Mouse (Mus musculus) neutrophil, adult 65 days (primary cell): ENCODE results near the gene Senp1. TPM values are rescaled to one million over a fixed set of nuclear protein-coding genes. Genes with fewer than 3 reads are reported as not detected.

Source experiments
- total RNA-seq: library from RNA; stranded (reverse); gene quantifications from 2 replicates; pipeline ENCODE4 v1.2.4, GENCODE M21; 2023

Senp1 gene
- total RNA-seq: 30.1 and 38.9 TPM in 2 replicates

DNA sequence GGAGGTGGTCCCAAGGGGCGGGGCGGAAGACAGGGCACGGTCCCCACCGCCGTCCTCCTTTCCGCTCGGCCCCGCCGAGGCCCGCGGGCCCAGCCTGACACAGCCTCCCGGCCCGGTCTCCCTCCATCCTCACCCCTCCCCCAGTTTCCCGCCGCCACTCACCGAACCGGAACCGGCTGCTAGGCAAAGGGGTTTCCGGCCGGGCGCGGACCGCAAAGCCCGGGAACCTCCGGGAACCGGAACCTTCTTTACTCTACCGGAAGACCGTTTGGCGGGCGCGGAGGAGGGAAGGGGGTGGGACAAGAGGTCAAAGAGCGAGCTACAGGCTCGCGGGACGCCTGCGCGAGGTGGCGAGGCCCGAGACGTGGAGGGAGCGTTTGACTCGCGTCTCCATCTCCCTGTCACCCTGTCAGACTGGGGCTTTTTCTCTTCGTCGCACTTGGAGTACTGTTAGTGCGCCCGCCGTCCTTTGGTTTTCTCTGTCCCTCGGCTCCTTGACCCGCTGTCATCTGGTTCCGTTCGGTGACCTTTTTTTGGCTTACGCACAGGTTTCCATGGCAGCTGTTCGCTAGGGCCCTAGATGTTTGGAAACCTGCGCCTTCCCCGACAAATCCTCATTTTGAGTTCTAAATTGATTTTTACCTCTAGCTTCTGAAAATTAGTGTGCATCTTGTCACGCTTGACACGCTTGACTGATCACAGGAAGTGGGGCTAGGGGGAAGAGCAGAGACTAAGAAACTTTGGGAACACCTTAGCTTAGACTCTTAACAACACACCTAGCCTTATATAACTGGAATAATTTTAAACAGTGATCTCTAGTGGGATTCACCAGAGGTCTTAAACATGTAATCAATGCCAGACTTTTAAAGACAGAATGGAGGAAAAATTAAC is at the start of gene Senp1:
Gene Senp1 (minus strand): TSS at position 624 of the 891 bp plus-strand sequence.

DNA sequence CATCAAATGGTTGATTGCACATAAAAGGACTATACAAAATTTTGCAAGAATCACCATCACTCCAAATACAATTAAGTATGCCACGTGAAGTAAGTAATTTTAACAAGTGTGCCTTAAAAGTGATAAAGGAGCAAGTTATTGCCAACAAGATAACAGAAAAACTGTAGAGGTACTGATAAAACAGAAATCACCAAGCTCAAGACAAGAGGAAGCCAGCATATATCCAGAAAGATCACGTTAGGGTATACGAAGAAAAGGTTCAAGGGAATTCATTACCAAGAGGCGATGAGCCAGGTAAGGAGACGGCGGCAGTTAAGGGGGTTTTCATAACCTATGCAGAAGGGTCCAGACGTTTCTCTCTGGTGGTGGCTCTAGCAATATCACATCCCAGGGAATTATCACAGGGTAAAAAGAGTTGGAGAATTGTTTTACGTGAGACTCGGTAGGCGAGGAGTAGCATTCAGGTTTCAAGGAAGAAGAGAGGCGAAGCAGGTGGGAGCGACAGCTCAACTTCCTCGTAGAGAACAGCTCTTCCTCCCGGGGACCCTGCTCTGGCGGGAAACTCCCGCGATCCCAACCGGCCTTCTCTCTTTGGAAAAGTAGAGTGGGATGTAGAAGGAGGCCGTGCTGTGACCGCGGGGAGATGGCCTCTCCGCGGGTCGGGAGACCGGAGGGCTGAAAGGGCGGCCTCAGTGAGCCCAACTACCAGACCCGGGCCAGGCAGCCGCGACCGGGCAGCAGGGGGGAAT is 998 bp downstream of the Senp1 start, which contains the start of gene Pfkm:
Gene Pfkm (plus strand): TSS at position 218 of the 749 bp plus-strand sequence.

DNA sequence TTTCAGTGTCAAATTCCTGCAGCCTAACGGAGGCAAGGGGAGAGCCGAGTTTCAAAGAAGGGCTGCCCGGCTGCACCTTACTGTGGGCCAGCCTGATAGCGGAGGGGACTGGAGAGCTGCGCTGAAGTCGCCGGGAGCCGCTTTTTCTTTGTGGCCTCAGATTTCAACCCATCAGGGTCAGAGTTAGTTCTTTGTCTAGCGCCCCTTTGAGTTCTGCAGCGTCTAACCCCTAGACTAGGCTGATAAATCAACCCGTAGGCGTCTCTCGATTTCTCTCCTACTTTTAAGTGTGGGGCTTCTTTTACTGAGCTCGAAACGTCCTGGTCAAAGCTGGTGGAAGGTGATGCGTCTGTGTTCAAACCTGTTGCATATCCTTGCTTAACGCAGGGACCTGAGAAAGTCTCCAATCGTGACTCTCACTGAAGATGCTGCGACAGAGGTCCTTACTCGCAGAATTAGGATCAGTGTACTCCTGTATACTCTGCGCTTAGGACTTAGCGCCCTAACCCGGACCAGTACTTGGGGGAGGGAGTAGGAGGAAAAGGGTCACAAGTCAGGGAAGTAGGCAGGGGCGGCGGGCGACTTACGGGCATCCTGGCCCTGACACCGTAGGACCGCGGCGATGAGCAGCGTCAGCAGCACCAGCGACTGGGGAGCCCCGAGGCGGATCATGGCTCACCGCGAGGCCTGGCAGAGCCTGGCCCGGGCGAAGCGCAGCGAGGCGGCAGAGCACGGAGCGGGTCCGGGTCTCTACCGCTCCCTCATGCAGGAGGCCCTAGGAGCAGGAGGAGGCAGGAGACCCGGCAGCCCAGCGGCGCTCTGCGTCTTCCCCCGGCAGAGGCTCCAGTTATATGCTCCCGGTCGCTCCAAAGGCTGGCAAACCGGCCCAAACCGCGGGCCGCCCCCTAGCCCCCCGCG is 89.5 kb downstream of the Senp1 start, which contains the start of gene Col2a1:
Gene Col2a1 (minus strand): TSS at position 874 of the 918 bp plus-strand sequence.

Other genes starting within 250 kb of the Senp1 start
- gene Hdac7, start 249.2 kb downstream of the Senp1 start, total RNA-seq: 13.6 and 19.0 TPM in 2 replicates
- gene Vdr, start 183.1 kb downstream of the Senp1 start, total RNA-seq: 1.2 and 1.3 TPM in 2 replicates
- gene Tmem106c, start 129.5 kb downstream of the Senp1 start, total RNA-seq: 7.5 and 12.2 TPM in 2 replicates
- 1.7 and 1.8 TPM in 2 replicates for gene Col2a1, start 89.0 kb downstream of the Senp1 start, total RNA-seq
- 3.9 and 7.1 TPM in 2 replicates for gene Pfkm, start 1.2 kb downstream of the Senp1 start, total RNA-seq
- 16.8 and 22.2 TPM in 2 replicates for gene Asb8, start 71.9 kb upstream of the Senp1 start, total RNA-seq
- not detected in 2 replicates for gene Ccdc184, start 73.4 kb upstream of the Senp1 start, total RNA-seq
- not detected in 2 replicates for gene Olfr288, start 101.8 kb upstream of the Senp1 start, total RNA-seq
- gene Gm44579, start 127.2 kb upstream of the Senp1 start, total RNA-seq: not detected in 2 replicates
- gene Olfr287, start 127.3 kb upstream of the Senp1 start, total RNA-seq: not detected in 2 replicates
- gene Olfr286, start 140.7 kb upstream of the Senp1 start, total RNA-seq: not detected in 2 replicates
- gene H1fnt, start 163.5 kb upstream of the Senp1 start, total RNA-seq: not detected in 2 replicates
- not detected in 2 replicates for gene Zfp641, start 202.4 kb upstream of the Senp1 start, total RNA-seq
- not detected in 2 replicates for gene Olfr285, start 223.6 kb upstream of the Senp1 start, total RNA-seq
- not detected in 2 replicates for gene Olfr284, start 247.2 kb upstream of the Senp1 start, total RNA-seq